Mouse (Mus musculus) kidney, adult 11 months (tissue): ENCODE measurements around the gene Gm12355.

Experiments
- DNase-seq: peaks from one replicate; pipeline ENCODE4 v3.0.0; 2022

The Gm12355 gene

GRCm38 (mm10) chr11:98580301-98581121 is 45.0 kb downstream of the Gm12355 start:
- DNase-seq: peak; percentile 22

DNA sequence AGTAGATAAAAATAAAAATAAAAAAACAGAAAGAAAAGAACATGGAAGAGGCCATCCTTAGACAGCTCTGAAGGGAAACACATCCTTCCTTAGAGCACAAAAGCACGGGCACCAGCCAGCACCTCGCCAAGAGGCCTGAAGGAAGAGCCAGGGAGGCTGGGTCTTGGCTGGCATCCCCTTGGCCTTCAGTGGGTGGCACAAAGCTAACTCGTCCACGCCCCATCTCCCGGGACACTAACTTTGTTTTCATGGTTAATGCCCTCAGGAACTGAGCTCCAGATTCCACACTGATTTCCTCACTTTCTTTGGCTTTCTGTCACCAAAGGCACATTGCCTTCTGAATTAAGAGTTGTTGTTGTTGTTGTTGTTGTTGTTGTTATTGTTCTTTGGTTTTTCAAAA is 47.7 kb downstream of the Gm12355 start:
- DNase-seq: no peak
